ENCODE assay signal across 35 mouse cellular contexts in genomic region chr2:154001056-154001455, GRCm38 (mm10). TPM values are rescaled to one million over a fixed set of nuclear protein-coding genes. Genes with fewer than 3 reads are reported as not detected.
DNase-seq lines count a peak whose midpoint lies in the region; ATAC-seq and TF ChIP-seq lines count a peak whose summit lies in the region.
"Had no signal": no experiment of that assay in that cellular context is flagged by ENCODE, and none has a peak within 500 bp of the region (broad histone marks: within the 10 kb centered on the region; RNA-seq: fewer than 3 reads in every experiment).

No protein-coding gene starts in this region.

- TF ChIP-seq CTCF in kidney, adult 2 months (conservative IDR thresholded peaks at IDR 0.05; ENCODE audit: insufficient read depth, insufficient read length, low read depth, low read length), result no peak

- no peaks in the 10 kb centered on the region for H3K9me3 ChIP-seq in kidney, embryonic 16.5 days (ENCODE audit: low read length)
- H3K9me3 ChIP-seq: embryonic facial prominence, embryonic 10.5 days; embryonic facial prominence, embryonic 13.5 days; forebrain, embryonic 12.5 days; forebrain, embryonic 15.5 days; G1E; heart, embryonic 10.5 days; hindbrain, embryonic 12.5 days; hindbrain, embryonic 15.5 days had no signal

- peak; percentile 11 for DNase-seq in adrenal gland, postnatal 14 days
- no peak for DNase-seq in adrenal gland, postnatal 10 days
- peak; percentile 2 for DNase-seq in kidney, adult 2 months
- peak; percentile 9 for DNase-seq in kidney, postnatal 10 days
- DNase-seq in kidney, postnatal 4 days, result no peak
- DNase-seq in brain, adult 2 months (ENCODE audit: low read depth, low spot score), result peak; percentile 3
- DNase-seq: B cell, adult 2 months; cerebellum, adult 11-12 months; cerebellum, adult 8-10 months; cerebellum, postnatal 14 days; gastrocnemius, postnatal 25 days; heart, adult 2 months had no signal

- no peak overlapping the region for H3K4me3 ChIP-seq in kidney, adult 2 months (ENCODE audit: insufficient read depth, low read depth, low read length)
- H3K4me3 ChIP-seq in kidney, embryonic 16.5 days (ENCODE audit: low read length), result no peak overlapping the region
- H3K4me3 ChIP-seq: embryonic facial prominence, embryonic 10.5 days; embryonic facial prominence, embryonic 13.5 days; erythroblast, embryonic 14.5 days; forebrain, embryonic 12.5 days; forebrain, embryonic 15.5 days; heart, adult 2 months; heart, embryonic 10.5 days; hindbrain, embryonic 12.5 days; hindbrain, embryonic 15.5 days had no signal

- H3K27ac ChIP-seq in kidney, adult 2 months (ENCODE audit: insufficient read depth, low read depth, low read length), result no peak overlapping the region
- no peak overlapping the region for H3K27ac ChIP-seq in kidney, embryonic 16.5 days (ENCODE audit: low read length)
- H3K27ac ChIP-seq: embryonic facial prominence, embryonic 10.5 days; embryonic facial prominence, embryonic 13.5 days; forebrain, embryonic 12.5 days; forebrain, embryonic 15.5 days; heart, adult 2 months; heart, embryonic 10.5 days; hindbrain, embryonic 12.5 days; hindbrain, embryonic 15.5 days had no signal

- no peak overlapping the region for H3K9ac ChIP-seq in kidney, embryonic 16.5 days (replicated peaks; ENCODE audit: low read length)
- H3K9ac ChIP-seq: embryonic facial prominence, embryonic 13.5 days; forebrain, embryonic 12.5 days; forebrain, embryonic 15.5 days; hindbrain, embryonic 12.5 days; hindbrain, embryonic 15.5 days had no signal

- TF ChIP-seq POLR2A in kidney, adult 2 months (IDR thresholded peaks at IDR 0.05; ENCODE audit: low read depth, low read length), result no peak

- no peak overlapping the region for H3K4me2 ChIP-seq in kidney, embryonic 16.5 days (replicated peaks; ENCODE audit: low read depth, low read length)
- H3K4me2 ChIP-seq: embryonic facial prominence, embryonic 13.5 days; forebrain, embryonic 12.5 days; forebrain, embryonic 15.5 days; hindbrain, embryonic 12.5 days; hindbrain, embryonic 15.5 days had no signal

- no peak for ATAC-seq in kidney, embryonic 16.5 days (ENCODE audit: low FRiP score, low TSS enrichment)
- ATAC-seq: forebrain, embryonic 15.5 days; Patski had no signal

- no peaks in the 10 kb centered on the region for H3K36me3 ChIP-seq in kidney, adult 2 months (ENCODE audit: control insufficient read depth, insufficient read depth, low read length)
- no peaks in the 10 kb centered on the region for H3K36me3 ChIP-seq in kidney, embryonic 16.5 days (ENCODE audit: insufficient read depth, low read length)
- H3K36me3 ChIP-seq: embryonic facial prominence, embryonic 10.5 days; embryonic facial prominence, embryonic 13.5 days; forebrain, embryonic 12.5 days; forebrain, embryonic 15.5 days; G1E; heart, embryonic 10.5 days; hindbrain, embryonic 12.5 days; hindbrain, embryonic 15.5 days had no signal

- no peaks in the 10 kb centered on the region for H3K27me3 ChIP-seq in kidney, adult 2 months (replicated peaks; ENCODE audit: control insufficient read depth, insufficient read depth, low read length)
- no peaks in the 10 kb centered on the region for H3K27me3 ChIP-seq in kidney, embryonic 16.5 days (ENCODE audit: insufficient read depth, low read length)
- H3K27me3 ChIP-seq: embryonic facial prominence, embryonic 13.5 days; forebrain, embryonic 12.5 days; forebrain, embryonic 15.5 days; hindbrain, embryonic 12.5 days; hindbrain, embryonic 15.5 days had no signal

- no peaks in the 10 kb centered on the region for H3K4me1 ChIP-seq in kidney, adult 2 months (ENCODE audit: control insufficient read depth, insufficient read depth, low read length)
- no peaks in the 10 kb centered on the region for H3K4me1 ChIP-seq in kidney, embryonic 16.5 days (ENCODE audit: insufficient read depth, low read length)
- H3K4me1 ChIP-seq: embryonic facial prominence, embryonic 10.5 days; forebrain, embryonic 15.5 days; heart, embryonic 10.5 days; hindbrain, embryonic 15.5 days had no signal

RNA-seq across cellular contexts. Expression of gene Bpifa2, which starts 7.0 kb away (rescaled TPM):
- total RNA-seq in adrenal gland, postnatal 14 days (2021), result 0.41 and 0.70 TPM in 2 replicates
- under 1 TPM; 0.70 to 0.75 TPM for total RNA-seq in adrenal gland, postnatal 10 days (2021)
- polyA plus RNA-seq in kidney, adult 2 months (2012; rRNA removed), result not detected in 2 replicates
- polyA plus RNA-seq in kidney, embryonic 16.5 days (2015; fragmentation: Nextera tagmentation; extraction: Ambion mirVana), result not detected in 2 replicates
- total RNA-seq: adrenal gland, adult 18-20 months; CH12.LX; common myeloid progenitor, adult 5-6 weeks; gastrocnemius, adult 8-10 months; gastrocnemius, postnatal 25 days; heart, adult 2 months; heart, postnatal 25 days; hematopoietic stem cell, adult 5-6 weeks had no signal
- polyA plus RNA-seq: brain, embryonic 14.5 days; embryonic facial prominence, embryonic 10.5 days; embryonic facial prominence, embryonic 13.5 days; erythroblast, embryonic 14.5 days; forebrain, embryonic 12.5 days; forebrain, embryonic 15.5 days; G1E; gonadal fat pad, adult 2 months; heart, adult 2 months; heart, embryonic 10.5 days; heart, embryonic 14.5 days; heart, postnatal 0 days; hindbrain, embryonic 12.5 days; hindbrain, embryonic 15.5 days; intestine, embryonic 14.5 days; Patski had no signal

RNA-seq across cellular contexts. Expression of gene Bpifa6, which starts 26.3 kb away (rescaled TPM):
- total RNA-seq in adrenal gland, postnatal 14 days (2021), result not detected in 2 replicates
- not detected for total RNA-seq in adrenal gland, postnatal 10 days (2021)
- polyA plus RNA-seq in kidney, adult 2 months (2012; rRNA removed), result not detected in 2 replicates
- not detected in 2 replicates for polyA plus RNA-seq in kidney, embryonic 16.5 days (2015; fragmentation: Nextera tagmentation; extraction: Ambion mirVana)
- total RNA-seq: adrenal gland, adult 18-20 months; adrenal gland, postnatal 4 days; CH12.LX; common myeloid progenitor, adult 5-6 weeks; G1E; gastrocnemius, postnatal 25 days; heart, adult 2 months; heart, postnatal 25 days; hematopoietic stem cell, adult 5-6 weeks had no signal
- polyA plus RNA-seq: brain, embryonic 14.5 days; embryonic facial prominence, embryonic 10.5 days; embryonic facial prominence, embryonic 13.5 days; erythroblast, embryonic 14.5 days; forebrain, embryonic 12.5 days; forebrain, embryonic 15.5 days; G1E; gonadal fat pad, adult 2 months; heart, embryonic 10.5 days; heart, embryonic 14.5 days; heart, postnatal 0 days; hindbrain, embryonic 12.5 days; hindbrain, embryonic 15.5 days; intestine, embryonic 14.5 days; Patski had no signal

Comparison
In these comparisons a context has a peak if more than half of its experiments do, and no peak if none do; other contexts are left out.
1. DNase-seq: peak in adrenal gland, postnatal 14 days (single experiment), kidney, adult 2 months (single experiment), kidney, postnatal 10 days (single experiment) and brain, adult 2 months (single experiment); none in adrenal gland, postnatal 10 days (single experiment) and kidney, postnatal 4 days (0 of 2).